Mouse (Mus musculus) limb, embryonic 14.5 days (tissue): ENCODE data around the gene Mpp2. TPM values are rescaled to one million over a fixed set of nuclear protein-coding genes. Genes with fewer than 3 reads are reported as not detected.

ENCODE experiments used
- ATAC-seq: fragments of 200-750 bp; cut with Nextera tagmentation; 2 replicates; pipeline ENCODE4 v1.8.0; 2017; ENCODE audit warnings: low read depth, moderate number of reproducible peaks, moderate TSS enrichment; ENCODE audit not compliant: low FRiP score
- DNase-seq: peaks from one replicate; pipeline ENCODE4 v3.0.0-alpha.2; 2015; ENCODE audit warnings: low spot score
- H3K27ac ChIP-seq: fragments of 300-500 bp; sonication (generic); replicated peaks from 2 replicates; pipeline ENCODE4 v1.5.1; 2014; ENCODE audit warnings: low read depth, mild to moderate bottlenecking, low read length, moderate library complexity, mixed read lengths
- H3K27me3 ChIP-seq: fragments of 300-500 bp; sonication (generic); 2 replicates; pipeline ENCODE4 v1.6.1; 2014; ENCODE audit warnings: low read length, mixed read lengths; ENCODE audit not compliant: control insufficient read depth, insufficient read depth
- H3K36me3 ChIP-seq: fragments of 300-500 bp; sonication (generic); 2 replicates; pipeline ENCODE4 v1.6.1; 2014; ENCODE audit warnings: mild to moderate bottlenecking, low read length, moderate library complexity, mixed read lengths; ENCODE audit not compliant: control insufficient read depth, insufficient read depth
- H3K4me1 ChIP-seq: fragments of 300-500 bp; sonication (generic); 2 replicates; pipeline ENCODE4 v1.6.1; 2014; ENCODE audit warnings: antibody characterized with exemption, low read length, mixed read lengths; ENCODE audit not compliant: control insufficient read depth, insufficient read depth
- H3K4me2 ChIP-seq: fragments of 300-500 bp; sonication (generic); replicated peaks from 2 replicates; pipeline ENCODE4 v1.6.1; 2014; ENCODE audit warnings: low read depth, mild to moderate bottlenecking, low read length, moderate library complexity; ENCODE audit not compliant: severe bottlenecking
- H3K4me3 ChIP-seq: fragments of 300-500 bp; sonication (generic); replicated peaks from 2 replicates; pipeline ENCODE4 v1.5.1; 2014; ENCODE audit warnings: low read length
- H3K9ac ChIP-seq: fragments of 300-500 bp; sonication (generic); 2 replicates; pipeline ENCODE4 v1.6.1; 2014; ENCODE audit warnings: mild to moderate bottlenecking, low read depth, low read length, moderate library complexity; ENCODE audit not compliant: severe bottlenecking
- H3K9me3 ChIP-seq: fragments of 300-500 bp; sonication (generic); 2 replicates; pipeline ENCODE4 v1.6.1; 2016; ENCODE audit warnings: low read length; ENCODE audit not compliant: control insufficient read depth
- POLR2A ChIP-seq: fragments of 200-500 bp; IDR thresholded peaks from 2 replicates; pipeline ENCODE4 v1.8.0; 2012; ENCODE audit warnings: inconsistent platforms, mild to moderate bottlenecking, moderate library complexity, borderline replicate concordance; ENCODE audit not compliant: insufficient read depth, insufficient read length; ENCODE audit errors: extremely low read depth
- WGBS: fragments of 180-500 bp; shearing (Covaris S2); extraction: QIAGEN DNeasy Blood & Tissue Kit; methylation state at CpG from one replicate; pipeline ENCODE4 v1.1.7; 2014; 5-methylcytosine and 5-hydroxymethylcytosine counted together
- polyA plus RNA-seq, 2 experiments: library from polyadenylated mRNA; depleted of rRNA in 1 of 2; stranded (reverse) in 1 of 2; unstranded in 1 of 2; fragments of >200 nt; fragmentation: Nextera tagmentation in 1 of 2; extraction: Ambion mirVana in 1 of 2; gene quantifications; 2 replicates each; pipeline versions ENCODE4 v1.2.1 to v1.2.3; 2012 to 2014

The Mpp2 gene
- polyA plus RNA-seq, 2 experiments: 6.6 to 20.5 TPM

DNA sequence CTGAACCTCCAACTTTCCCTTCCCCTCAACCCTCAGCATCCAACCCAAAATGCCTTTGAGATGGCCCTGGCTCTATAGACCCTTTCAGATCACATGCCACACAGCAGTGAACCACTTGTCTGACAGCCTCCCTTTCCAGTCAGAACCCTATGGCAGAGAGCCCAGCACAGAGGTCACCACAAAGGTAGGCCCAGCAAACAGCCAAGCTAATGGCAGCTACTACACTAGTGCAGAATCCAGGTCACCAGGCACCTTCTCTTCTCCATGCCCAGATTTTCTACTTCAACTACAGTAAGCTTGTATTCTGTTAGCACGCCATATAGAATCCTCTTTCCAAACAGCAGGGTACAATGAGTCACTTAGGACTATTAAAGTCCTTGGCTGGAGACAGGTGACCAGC is 72.2 kb downstream of the Mpp2 start:
- Histone ChIP-seq H3K36me3 (peaks cover 11% of the 10 kb centered on the region), H3K27ac (no peak overlapping the region), H3K4me2 (no peak overlapping the region), H3K9me3 (no peaks in the 10 kb centered on the region), H3K27me3 (no peaks in the 10 kb centered on the region), H3K4me1 (no peaks in the 10 kb centered on the region), H3K4me3 (no peak overlapping the region), H3K9ac (no peak overlapping the region)
- DNase-seq: no peak
- no peak for TF ChIP-seq POLR2A
- ATAC-seq: no peak
- WGBS: 75% methylated on average over 1 of the region's 1 CpGs

DNA sequence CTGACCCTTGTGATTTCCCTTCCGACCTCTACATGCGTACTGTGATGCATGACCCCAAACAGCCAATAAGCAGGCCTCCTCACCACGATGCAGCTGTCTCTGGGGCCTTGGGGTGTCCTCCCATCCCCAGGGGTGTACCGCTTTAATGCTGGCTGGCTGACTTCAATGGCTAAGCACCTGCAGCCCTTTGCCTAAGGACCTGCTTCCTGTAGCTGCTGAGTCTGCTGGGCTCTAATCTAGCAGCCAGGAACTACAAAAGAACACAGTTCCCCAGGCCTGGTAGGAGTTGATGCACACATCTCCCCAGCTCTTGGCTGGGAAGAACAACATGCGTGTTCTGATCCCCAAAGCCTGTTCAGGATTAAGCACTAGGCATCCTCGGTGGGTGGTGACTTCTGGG is 72.8 kb downstream of the Mpp2 start:
- no peak for DNase-seq
- no peak for TF ChIP-seq POLR2A
- Histone ChIP-seq H3K27ac (no peak overlapping the region), H3K4me3 (no peak overlapping the region), H3K9me3 (no peaks in the 10 kb centered on the region), H3K36me3 (peaks cover 11% of the 10 kb centered on the region), H3K27me3 (no peaks in the 10 kb centered on the region), H3K4me1 (no peaks in the 10 kb centered on the region), H3K9ac (no peak overlapping the region), H3K4me2 (no peak overlapping the region)
- WGBS: 72% methylated on average over 6 of the region's 6 CpGs
- ATAC-seq: no peak

DNA sequence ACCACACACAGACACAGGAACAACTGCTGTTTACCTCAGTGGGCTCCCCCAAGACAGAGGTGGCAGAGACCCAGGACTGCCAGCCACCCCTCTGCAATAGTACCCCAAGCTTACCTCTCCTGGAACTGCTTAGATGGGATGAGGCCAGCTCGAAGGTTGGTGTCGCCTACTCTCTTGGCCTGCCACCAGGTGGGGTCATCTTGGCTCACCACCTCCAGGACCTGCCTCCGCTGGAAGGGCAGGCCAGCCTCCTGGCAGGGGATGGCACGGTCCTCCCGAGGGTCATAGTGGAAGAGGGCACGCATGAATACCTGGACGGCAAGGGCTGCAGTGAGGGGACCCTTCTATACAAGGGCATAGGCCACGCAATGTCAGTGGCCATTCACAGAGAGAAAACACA is 75.1 kb downstream of the Mpp2 start:
- H3K27ac ChIP-seq: no peak overlapping the region
- DNase-seq (no peak), ATAC-seq (no peak)
- TF ChIP-seq POLR2A: no peak
- H3K4me2 ChIP-seq: no peak overlapping the region
- WGBS: 92% methylated on average over 8 of the region's 8 CpGs
- H3K27me3 ChIP-seq: no peaks in the 10 kb centered on the region
- no peaks in the 10 kb centered on the region for H3K4me1 ChIP-seq
- H3K9ac ChIP-seq: no peak overlapping the region
- no peaks in the 10 kb centered on the region for H3K9me3 ChIP-seq
- H3K36me3 ChIP-seq: peaks cover 16% of the 10 kb centered on the region
- no peak overlapping the region for H3K4me3 ChIP-seq

DNA sequence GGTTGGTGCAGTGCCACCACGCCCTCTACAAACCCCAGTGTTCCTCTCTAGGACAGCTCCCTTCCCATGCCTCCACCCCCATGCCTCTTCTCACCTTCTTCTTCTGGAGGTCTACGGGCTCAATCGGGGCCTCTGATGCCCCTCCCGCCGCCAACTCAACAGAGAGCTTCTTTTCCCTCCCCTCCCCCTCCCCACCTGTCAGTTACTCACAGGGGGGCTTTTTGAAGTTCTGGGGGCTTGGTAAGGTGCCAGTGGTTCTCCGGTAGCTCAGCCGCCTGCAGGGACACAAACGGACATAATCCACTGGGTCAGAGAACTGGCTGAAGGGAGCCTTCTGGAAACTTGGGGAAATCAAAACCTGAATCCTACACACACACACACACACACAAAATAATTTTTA is 76.8 kb downstream of the Mpp2 start:
- no peak overlapping the region for H3K4me3 ChIP-seq
- H3K27me3 ChIP-seq: no peaks in the 10 kb centered on the region
- H3K9me3 ChIP-seq: no peaks in the 10 kb centered on the region
- H3K4me1 ChIP-seq: no peaks in the 10 kb centered on the region
- H3K9ac ChIP-seq: no peak overlapping the region
- DNase-seq (no peak), ATAC-seq (no peak)
- WGBS: 76% methylated on average over 8 of the region's 8 CpGs
- H3K4me2 ChIP-seq: no peak overlapping the region
- H3K27ac ChIP-seq: no peak overlapping the region
- no peak for TF ChIP-seq POLR2A
- H3K36me3 ChIP-seq: peaks cover 16% of the 10 kb centered on the region

DNA sequence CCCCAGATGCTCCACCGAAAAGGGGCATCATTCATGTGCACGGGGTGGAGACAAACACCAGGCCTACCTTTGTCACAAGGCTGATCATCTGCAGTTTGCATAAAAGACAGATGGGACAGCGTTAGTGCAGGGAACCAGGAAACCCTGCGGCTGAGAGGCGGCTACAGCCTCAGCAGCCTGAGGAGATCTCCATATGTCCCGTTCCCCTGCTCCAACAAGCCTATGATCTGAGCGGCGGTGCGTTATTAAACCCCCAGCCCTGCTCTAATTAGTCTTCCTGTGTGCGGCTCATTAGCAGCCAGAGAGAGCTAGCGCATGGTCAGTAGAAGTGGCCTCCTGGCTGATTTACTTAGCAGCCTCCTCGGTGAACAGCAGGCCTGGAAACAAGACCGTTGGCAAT is 78.2 kb downstream of the Mpp2 start:
- H3K4me1 ChIP-seq: no peaks in the 10 kb centered on the region
- no peak overlapping the region for H3K4me3 ChIP-seq
- no peak overlapping the region for H3K27ac ChIP-seq
- no peaks in the 10 kb centered on the region for H3K27me3 ChIP-seq
- 24% methylated on average over 13 of the region's 13 CpGs for WGBS
- no peak for TF ChIP-seq POLR2A
- no peak overlapping the region for H3K4me2 ChIP-seq
- peak; percentile 34; the same call in 1 of the 2 replicates for ATAC-seq
- DNase-seq: no peak
- H3K36me3 ChIP-seq: peaks cover 16% of the 10 kb centered on the region
- 0 out of 2 replicates have a peak overlapping the region, but pooled peaks have one; percentile 0 for H3K9ac ChIP-seq
- H3K9me3 ChIP-seq: no peaks in the 10 kb centered on the region
